Mouse (Mus musculus) cerebellum, adult (tissue): Measurements from ENCODE around the gene Rcc1.
A peak's percentile ranks its signal among the peaks of the same experiment; 100 is the strongest.

Experiments
- ATAC-seq: cut with Nextera tagmentation; 2 replicates; pipeline ENCODE4 v1.9.2; 2017; ENCODE audit warnings: mild to moderate bottlenecking, moderate library complexity, mixed read lengths; ENCODE audit not compliant: insufficient number of reproducible peaks, low FRiP score, low TSS enrichment

The Rcc1 gene

GRCm38 (mm10) chr4:132359510-132359909, 6.1 kb upstream of the Rcc1 start:
- ATAC-seq: no peak

- no peak for ATAC-seq
Measured at GRCm38 (mm10) chr4:132356170-132356569, 2.8 kb upstream of the Rcc1 start.

DNA sequence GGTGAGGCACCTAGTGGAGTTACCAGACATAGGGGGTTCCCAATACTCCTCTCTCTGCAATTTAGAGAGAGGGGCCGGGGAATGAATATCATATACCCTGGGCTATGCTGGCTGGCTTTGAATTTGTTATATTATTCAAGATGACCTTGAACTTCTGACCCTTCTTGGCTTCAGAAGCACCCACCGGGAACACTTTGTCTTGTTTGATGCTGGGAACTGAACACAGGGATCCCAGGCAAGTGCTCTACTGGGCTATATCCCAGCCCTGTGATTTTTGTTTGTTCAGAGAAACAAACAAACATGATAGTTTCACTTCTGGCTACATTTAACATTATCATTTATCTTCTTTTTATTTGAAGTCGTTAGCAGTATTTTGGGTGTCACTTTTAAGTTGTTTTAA, 2.0 kb upstream of the Rcc1 start:
- no peak for ATAC-seq

DNA sequence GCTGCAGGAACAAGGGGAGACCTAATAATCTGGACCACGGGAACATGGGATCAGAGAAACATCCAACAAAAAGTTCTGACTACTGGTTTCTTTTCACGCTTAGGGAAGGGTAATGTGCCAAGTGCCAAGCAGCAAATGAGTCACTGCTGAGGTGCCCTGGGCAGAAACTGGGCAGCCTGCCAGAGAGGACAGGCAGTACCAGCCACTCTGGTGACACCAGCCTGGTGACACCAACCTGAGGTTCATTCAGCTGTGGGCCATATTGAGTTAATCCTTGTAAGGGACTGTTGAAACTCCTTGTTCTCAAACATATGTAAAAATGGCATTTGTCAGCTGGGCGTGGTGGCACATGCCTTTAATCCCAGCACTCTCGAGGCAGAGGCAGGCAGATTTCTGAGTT, 1.2 kb upstream of the Rcc1 start:
- ATAC-seq: no peak

DNA sequence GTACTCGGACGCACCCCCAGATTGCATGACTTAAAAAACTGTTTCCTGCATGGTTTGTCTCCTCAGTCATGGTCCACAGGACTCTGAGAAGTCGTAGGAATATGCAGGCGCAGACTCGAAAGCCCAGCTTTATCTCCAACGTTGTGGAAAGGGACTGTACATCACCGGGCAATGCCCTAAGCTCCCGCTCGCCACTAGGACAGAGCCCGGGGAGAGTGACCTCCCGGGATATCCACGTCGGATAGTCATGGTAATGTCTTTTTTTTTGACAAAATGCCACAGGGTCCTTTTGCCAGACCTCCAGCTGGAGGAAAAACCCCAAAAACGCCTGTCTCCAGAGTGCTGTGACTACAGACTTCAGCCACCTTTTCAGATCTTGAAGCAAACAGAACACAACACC, 666 bp downstream of the Rcc1 start:
- no peak for ATAC-seq

DNA sequence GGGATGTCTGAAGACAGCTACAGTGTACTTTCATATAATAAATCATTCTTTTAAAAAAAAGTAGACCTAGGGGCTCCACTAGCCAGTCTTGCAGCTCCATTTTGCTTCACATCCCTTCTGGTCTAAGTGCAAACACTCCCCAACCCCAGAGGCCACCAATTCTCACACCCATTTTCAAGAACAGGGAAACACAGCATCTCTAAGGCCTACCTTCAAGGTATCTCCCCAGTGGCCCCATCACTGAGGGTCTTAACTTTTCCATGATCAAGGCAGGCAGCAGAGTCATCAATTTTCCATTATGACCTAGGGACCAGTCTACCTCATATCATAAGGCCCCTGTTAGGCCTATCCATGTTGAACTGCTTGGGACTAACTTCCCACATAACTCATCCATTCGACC, 2.0 kb downstream of the Rcc1 start:
- no peak for ATAC-seq

GRCm38 (mm10) chr4:132350854-132351253, 2.6 kb downstream of the Rcc1 start:
- ATAC-seq: no peak

DNA sequence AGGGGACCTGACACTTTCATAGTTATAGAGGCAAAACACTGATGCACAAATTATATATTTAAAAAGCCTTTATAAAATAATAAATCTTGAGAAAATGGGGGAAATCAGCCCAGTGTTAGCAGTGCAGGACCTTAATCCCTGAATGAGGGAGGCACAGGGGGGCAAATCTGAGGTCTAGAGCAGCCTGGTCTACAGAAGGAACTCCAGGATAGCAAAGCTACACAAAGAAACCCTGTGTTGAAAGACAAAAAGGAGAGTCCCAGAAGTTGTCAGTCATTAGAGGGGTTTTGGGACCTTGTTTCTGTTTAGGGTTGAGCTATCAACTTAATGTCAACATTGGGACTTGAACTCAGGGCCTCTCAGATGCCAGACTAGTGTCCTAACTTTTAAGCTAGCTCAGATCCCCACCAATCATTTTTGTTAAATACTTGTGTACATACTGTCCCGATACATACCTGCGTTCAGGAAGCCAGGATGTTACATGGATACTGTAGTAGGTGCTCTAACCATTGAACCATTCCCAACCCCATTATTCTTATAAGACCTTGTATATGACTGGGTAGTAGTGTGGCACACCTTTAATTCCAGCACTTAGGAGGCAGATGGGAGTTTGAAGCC, 3.2 kb downstream of the Rcc1 start:
- ATAC-seq: no peak

- no peak for ATAC-seq
Measured at GRCm38 (mm10) chr4:132349495-132350122, 3.8 kb downstream of the Rcc1 start.

DNA sequence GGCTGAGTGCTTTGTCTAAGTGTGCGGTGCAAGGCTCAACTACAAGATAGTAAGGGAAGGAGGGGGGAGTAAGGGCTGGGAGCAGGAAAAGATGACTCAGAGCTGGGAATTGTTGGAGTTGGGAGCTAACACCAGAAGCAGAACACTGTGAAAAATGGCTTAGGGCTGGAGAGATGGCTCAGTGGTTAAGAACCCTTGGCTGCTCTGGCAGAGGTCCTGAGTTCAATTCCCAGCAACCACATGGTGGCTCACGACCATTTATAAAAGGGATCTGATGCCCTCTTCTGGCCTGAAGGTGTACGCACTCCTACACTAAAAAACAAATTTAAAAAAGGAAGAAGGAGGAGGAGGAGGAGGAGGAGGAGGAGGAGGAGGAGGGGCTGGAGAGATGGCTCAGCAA, 6.7 kb downstream of the Rcc1 start:
- no peak for ATAC-seq

DNA sequence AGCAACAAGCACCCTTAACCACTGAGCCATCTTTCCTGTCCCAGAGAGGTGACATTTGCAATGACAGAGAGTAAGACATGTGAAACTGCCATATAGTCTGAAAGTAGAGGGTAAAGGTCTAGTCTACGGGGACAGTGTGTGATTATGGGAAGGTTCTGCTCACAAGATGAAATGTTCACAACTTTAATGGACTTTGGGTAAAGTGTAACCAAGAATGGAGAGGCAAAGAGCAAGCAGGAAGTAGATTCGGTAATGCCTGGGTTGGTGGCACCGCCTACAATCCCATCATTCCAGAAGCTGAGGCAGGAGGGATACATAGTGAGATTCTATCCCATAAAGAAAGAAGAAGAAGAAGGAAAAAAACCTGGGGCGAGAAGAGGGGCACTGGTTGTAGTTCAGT, 7.1 kb downstream of the Rcc1 start:
- no peak for ATAC-seq

DNA sequence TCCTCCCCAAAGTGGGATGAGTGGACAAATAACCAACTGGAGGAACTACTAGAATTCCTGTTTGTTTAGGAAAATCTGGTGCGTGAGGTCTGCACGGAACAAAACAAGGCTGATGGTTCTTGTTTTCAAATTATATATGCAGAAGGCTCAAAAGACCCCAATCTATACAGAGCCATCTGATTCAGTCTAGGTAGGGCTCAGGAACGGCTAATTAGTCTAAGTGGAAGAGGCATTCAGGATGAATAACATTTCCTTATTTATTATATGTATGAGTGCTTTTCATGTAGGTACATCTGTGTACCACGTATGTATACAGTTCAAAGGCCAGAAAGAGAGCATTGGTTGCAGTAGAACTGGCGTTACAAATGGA, 7.6 kb downstream of the Rcc1 start:
- ATAC-seq: no peak

DNA sequence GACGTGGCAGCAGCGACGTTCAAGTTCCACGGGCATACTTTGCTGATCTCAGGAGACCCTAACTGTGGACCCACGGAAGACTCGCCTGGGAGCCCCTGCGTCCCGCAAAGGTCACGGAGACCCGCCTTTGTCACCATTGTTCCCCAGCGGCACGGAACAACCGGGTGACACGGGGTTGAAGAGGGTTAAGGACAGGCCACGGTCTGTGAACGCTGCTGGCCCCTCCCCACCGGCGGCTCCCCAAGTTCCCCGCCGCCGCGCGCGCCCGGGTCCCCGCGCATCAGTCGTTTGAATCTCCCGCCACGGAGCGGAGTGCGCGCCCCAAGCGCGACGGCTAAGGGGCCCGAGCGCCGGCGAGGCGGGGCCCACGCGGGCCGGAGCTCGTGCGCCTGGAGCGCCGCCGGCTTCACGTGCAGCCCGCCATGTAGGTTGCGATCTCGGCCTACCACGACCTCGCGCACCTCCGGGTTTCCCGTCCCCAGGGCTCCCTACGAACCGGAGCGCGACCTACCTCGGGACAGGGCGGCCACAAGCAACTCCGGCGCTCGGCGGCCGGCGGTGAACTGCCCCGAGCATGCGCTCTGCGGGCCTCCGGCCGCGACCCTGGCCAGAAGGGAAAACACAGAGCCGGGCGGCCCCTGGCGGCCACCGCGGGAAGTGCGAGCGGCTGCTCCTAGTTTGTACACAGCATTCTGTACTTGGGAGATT, 8.1 kb downstream of the Rcc1 start:
- peak; percentile 88 for ATAC-seq

GRCm38 (mm10) chr4:132344403-132345134, 8.8 kb downstream of the Rcc1 start:
- ATAC-seq: no peak

DNA sequence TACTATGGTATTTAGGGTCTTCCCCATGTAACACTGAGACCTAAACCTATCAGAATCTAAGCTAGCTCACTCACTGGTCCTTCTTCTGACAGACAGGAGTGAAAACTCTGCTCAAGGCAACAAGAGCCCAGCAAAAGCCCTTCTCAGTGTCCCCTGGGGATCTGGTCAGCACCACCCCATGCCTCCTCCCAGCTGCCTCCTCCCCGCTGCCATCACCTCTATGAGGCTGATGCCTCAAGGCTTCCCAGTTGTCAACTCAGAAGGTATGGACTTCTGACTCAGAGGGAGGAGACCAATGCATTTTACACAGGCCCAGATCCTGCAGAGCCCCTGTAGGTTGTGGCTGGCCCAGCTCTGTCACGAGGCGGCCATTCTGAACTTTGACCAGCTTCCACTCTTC, 12.0 kb downstream of the Rcc1 start:
- ATAC-seq: no peak

DNA sequence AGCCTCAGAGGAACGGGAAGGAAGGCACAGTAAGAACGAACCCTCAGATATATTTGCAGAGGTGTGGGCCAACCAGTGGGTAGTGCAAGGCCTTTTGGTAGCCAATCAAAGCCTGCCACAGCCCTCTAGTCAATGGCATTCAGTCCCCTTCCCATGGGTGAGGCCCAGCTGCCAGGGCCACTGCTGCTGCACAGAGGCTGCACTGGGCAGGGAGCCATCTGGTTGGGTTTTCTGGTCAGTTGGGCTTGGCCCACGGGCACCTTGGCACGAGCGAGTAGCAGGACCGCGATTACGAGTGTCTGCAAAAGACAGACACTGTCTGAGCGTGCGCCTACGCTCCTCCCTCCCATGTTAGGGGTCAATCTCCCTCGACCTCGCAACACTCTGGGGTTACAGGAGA, 14.5 kb downstream of the Rcc1 start:
- ATAC-seq: no peak

- ATAC-seq: no peak
Measured at GRCm38 (mm10) chr4:132332880-132333279, 20.5 kb downstream of the Rcc1 start.

DNA sequence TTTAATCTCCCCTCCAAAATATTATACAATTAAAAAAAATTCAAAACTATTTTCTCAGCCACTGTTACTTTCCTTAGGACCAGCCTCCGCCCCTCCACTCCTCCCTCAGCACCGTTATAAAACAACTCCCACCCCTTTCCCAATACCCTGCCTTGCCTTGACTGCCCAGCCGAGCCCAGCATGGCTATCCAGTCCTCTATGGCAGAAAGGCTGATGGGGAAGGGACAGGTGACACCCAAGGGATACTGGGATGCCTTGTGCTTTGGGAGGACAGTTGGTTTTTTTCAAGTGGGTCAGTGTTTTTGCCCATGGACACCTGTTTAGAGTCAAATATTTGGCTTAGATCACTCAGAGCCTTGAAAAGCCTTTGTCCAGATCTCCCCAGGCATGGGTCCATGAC, 21.4 kb downstream of the Rcc1 start:
- ATAC-seq: no peak

DNA sequence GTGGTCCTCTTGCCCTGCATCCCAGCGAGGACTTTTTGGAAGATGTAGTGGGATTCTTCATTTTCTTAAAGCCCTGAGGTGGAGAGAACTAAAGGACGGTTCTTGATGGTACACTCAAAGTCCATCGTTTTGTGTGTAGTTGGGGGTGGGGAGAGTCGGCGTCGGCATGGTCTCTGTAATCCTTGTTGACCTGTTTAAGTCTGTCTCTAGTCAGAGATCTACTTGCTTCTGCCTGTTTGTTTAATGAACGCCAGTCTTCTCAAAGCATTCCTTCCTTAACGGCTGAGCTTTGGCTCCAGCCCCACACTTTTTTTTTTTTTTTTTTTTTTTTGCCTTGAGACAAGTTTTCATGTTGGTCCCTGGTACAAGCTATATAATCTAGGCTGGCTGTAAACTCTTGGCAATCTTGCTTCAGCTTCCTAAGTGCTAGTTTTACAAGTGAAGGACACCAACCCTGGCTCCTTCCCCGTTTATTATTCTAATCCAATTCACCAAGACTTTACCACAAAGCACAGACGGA, 23.5 kb downstream of the Rcc1 start:
- ATAC-seq: no peak

GRCm38 (mm10) chr4:132329115-132329834, 24.1 kb downstream of the Rcc1 start, which contains the start of gene Trnau1ap:
TSS of gene Trnau1ap (minus strand) at chr4:132329538.
- peak; percentile 90 for ATAC-seq
